Mouse (Mus musculus) CH12F3 (cell line): ENCODE data around the gene Apold1.

Experiments used
- in situ Hi-C: fragments of 300-500 bp; cut with MboI; formaldehyde crosslinking; loops from 2 replicates; pipeline ENCODE4 v1.14.3; 2020; ENCODE audit warnings: low sequenced_read_pairs

Apold1 gene

DNA sequence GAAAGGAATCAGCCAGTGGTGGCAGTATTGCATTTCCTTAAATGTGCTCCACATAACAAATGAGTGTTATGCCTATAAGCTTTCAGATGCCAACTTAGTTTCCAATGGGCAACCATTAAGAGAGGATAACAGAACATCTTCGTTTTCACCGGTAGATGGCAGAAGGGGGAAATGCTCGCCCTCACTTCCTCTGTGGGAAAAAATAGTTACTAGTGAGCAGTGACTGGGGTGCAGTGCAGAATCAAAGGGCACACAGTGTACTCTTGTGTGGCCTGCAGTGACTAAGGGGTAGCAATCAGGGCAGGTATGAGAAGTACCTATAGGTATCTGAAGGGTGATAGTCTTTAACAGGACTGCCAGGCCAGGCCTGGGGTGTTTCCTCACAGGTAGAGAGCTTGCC is 44.7 kb downstream of the Apold1 start:
- in situ Hi-C loops, result no loop called here

DNA sequence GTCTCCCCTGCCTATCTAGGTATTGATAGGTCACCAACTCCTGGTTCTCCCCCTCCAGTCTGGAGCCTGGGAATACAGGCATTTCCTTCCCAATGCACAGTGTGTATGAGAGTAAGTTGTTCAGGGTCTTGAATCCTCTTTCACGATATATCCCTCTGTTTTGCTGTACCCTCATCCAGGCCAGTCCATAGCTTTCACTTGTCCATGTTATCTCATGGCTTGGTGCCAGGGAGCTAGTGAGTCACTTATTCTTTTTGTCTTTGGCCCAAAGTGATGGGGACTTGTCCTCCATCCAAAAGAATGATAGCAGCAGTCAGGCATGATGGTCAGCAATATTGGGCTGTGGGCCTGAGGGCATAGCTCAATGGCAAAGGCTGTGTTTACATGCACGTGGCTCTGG is 45.2 kb downstream of the Apold1 start:
- in situ Hi-C loops, result no loop called here

DNA sequence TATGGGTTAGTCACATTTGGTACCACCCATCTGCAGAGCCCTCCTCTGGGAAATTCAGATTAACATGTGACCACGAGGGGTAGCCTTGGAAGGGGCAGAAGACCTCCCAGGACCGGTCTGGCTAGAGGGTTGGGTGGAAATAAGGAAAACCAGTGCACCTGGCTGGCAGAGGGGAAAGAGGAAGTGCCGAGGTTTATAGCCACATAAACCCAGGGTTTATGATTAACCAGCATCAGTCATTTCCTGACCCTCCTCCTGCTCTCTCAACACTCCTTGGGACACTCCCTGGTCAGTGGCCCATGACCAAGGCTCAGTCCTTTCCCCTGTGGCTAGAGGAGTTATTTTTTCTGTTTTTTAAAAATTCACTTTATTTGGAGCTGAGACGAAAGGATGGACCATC is 47.7 kb downstream of the Apold1 start:
- in situ Hi-C loops, result no loop called here
